10 mouse cellular contexts compared by ENCODE assay signal in the genomic region with DNA sequence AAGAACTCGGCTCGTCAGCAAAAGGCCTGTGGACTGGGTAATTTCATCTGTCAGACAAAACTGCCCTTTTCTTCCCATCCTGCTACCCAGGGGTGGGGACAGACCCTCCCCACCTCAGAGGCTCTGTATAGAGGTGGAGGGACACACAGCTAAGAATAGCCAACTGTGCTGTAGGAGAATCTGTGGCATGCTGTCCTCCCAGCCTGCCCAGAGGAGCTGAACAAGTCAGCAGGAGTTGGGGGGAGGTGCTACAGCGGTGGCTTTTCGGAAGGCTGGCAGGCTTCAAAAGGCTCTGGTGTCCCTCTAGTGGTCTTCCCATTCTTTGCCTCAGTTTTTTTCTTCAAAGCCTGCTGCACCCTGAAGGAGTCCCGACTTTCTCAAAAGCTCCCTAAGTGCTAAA. TPM values are rescaled to one million over a fixed set of nuclear protein-coding genes. Genes with fewer than 3 reads are reported as not detected.
DNase-seq lines count a peak whose midpoint lies in the region; ATAC-seq lines count a peak whose summit lies in the region.
"Had no signal": no experiment of that assay in that cellular context is flagged by ENCODE, and none has a peak within 500 bp of the region (broad histone marks: within the 10 kb centered on the region; RNA-seq: fewer than 3 reads in every experiment).

No protein-coding gene starts in this region.

- H3K4me2 ChIP-seq in neural tube, embryonic 13.5 days, result no peak overlapping the region
- H3K4me2 ChIP-seq in heart, embryonic 14.5 days (ENCODE audit: low read length), result no peak overlapping the region
- H3K4me2 ChIP-seq: limb, embryonic 13.5 days had no signal

- no peaks in the 10 kb centered on the region for H3K27me3 ChIP-seq in neural tube, embryonic 13.5 days
- H3K27me3 ChIP-seq in heart, embryonic 14.5 days (ENCODE audit: control insufficient read depth, insufficient read depth, low read length), result no peaks in the 10 kb centered on the region
- H3K27me3 ChIP-seq: limb, embryonic 13.5 days had no signal

- H3K4me3 ChIP-seq in neural tube, embryonic 13.5 days, result no peak overlapping the region
- no peak overlapping the region for H3K4me3 ChIP-seq in heart, embryonic 14.5 days (ENCODE audit: control insufficient read depth in 1 of 2, insufficient read depth in 1 of 2, low read depth in 1 of 2, low read length in 2 of 2)
- H3K4me3 ChIP-seq: limb, embryonic 13.5 days had no signal

- 58% methylated on average over 5 of the region's 5 CpGs for WGBS in neural tube, embryonic 13.5 days
- WGBS in heart, embryonic 14.5 days, result 19% methylated on average over 5 of the region's 5 CpGs

- intact Hi-C loops in heart, postnatal 36 days (cut with DNase I), result loop anchor here (5.0 kb wide), 2 partner anchors 207 to 307 kb away; a partner anchor contains a TSS

- ATAC-seq in neural tube, embryonic 13.5 days (ENCODE audit: low read depth), result no peak
- peak; percentile 70 for ATAC-seq in heart, embryonic 14.5 days (ENCODE audit: insufficient number of reproducible peaks, insufficient read depth, low FRiP score, low read depth)
- ATAC-seq: inflammation-experienced regulatory T-cells, adult 6 months had no signal

- peaks cover 71% of the 10 kb centered on the region for H3K36me3 ChIP-seq in neural tube, embryonic 13.5 days
- H3K36me3 ChIP-seq in heart, embryonic 14.5 days (ENCODE audit: control insufficient read depth, insufficient read depth, low read length), result peaks cover 75% of the 10 kb centered on the region

- H3K27ac ChIP-seq in neural tube, embryonic 13.5 days (replicated peaks), result no peak overlapping the region
- peak overlapping the region; percentile 86 to 91 for H3K27ac ChIP-seq in heart, embryonic 14.5 days (replicated peaks in 1 of 2; ENCODE audit: control insufficient read depth in 1 of 2, insufficient read depth in 1 of 2, low read depth in 2 of 2, low read length in 2 of 2)
- H3K27ac ChIP-seq: limb, embryonic 13.5 days had no signal

- peaks cover 14% of the 10 kb centered on the region for H3K4me1 ChIP-seq in neural tube, embryonic 13.5 days (replicated peaks)
- H3K4me1 ChIP-seq in heart, embryonic 14.5 days (ENCODE audit: control insufficient read depth in 2 of 2, insufficient read depth in 2 of 2, low read length in 2 of 2), result peaks cover 25 to 37% of the 10 kb centered on the region in 2 experiments

- no peaks in the 10 kb centered on the region for H3K9me3 ChIP-seq in neural tube, embryonic 13.5 days
- H3K9me3 ChIP-seq in heart, embryonic 14.5 days (ENCODE audit: control insufficient read depth, low read length), result no peaks in the 10 kb centered on the region
- H3K9me3 ChIP-seq: limb, embryonic 13.5 days had no signal

- 0 out of 2 replicates have a peak overlapping the region, but pooled peaks have one; percentile 22 for H3K9ac ChIP-seq in neural tube, embryonic 13.5 days
- peak overlapping the region; percentile 43; the same call in 1 of the 2 replicates for H3K9ac ChIP-seq in heart, embryonic 14.5 days (ENCODE audit: low read length)
- H3K9ac ChIP-seq: limb, embryonic 13.5 days had no signal

- peak; percentile 54 to 65 for DNase-seq in heart, adult 18-20 months
- no peak for DNase-seq in heart, postnatal 36 days
- DNase-seq in neural tube, embryonic 10.5 days (ENCODE audit: extremely low spot score, low spot score), result no peak
- DNase-seq in telencephalon, adult 2 months (ENCODE audit: low read depth, low spot score), result peak; percentile 50
- DNase-seq in liver, result no peak
- no peak for DNase-seq in cerebellum, adult 11 months

RNA-seq across cellular contexts. Expression of a gene that starts 13.2 kb away (rescaled TPM):
- 10 to 100 TPM; 13.7 to 14.2 TPM for total RNA-seq in heart, adult 18-20 months (2021)
- 10 to 100 TPM in 1 of 2 experiments, 1 to 10 TPM in 1; 9.1 to 12.1 TPM for total RNA-seq in heart, postnatal 36 days (2021)
- polyA plus RNA-seq in neural tube, embryonic 13.5 days (2015; fragmentation: Nextera tagmentation; extraction: Ambion mirVana), result 10.0 and 12.1 TPM in 2 replicates
- 5.6 and 8.4 TPM in 2 replicates for polyA plus RNA-seq in heart, embryonic 14.5 days (2014; fragmentation: Nextera tagmentation; extraction: Ambion mirVana)

RNA-seq across cellular contexts. Expression of a gene that starts 13.4 kb away (rescaled TPM):
- total RNA-seq in heart, adult 18-20 months (2021), result 100 to 1,000 TPM; 455 to 494 TPM
- 100 to 1,000 TPM; 451 to 482 TPM for total RNA-seq in heart, postnatal 36 days (2021)
- polyA plus RNA-seq in neural tube, embryonic 13.5 days (2015; fragmentation: Nextera tagmentation; extraction: Ambion mirVana), result 169 and 186 TPM in 2 replicates
- polyA plus RNA-seq in heart, embryonic 14.5 days (2014; fragmentation: Nextera tagmentation; extraction: Ambion mirVana), result 409 and 446 TPM in 2 replicates

RNA-seq across cellular contexts. Expression of a gene that starts 13.8 kb away (rescaled TPM):
- total RNA-seq in heart, adult 18-20 months (2021), result under 1 TPM in 1 of 2 experiments, not detected in 1; 0.25 TPM
- not detected for total RNA-seq in heart, postnatal 36 days (2021)
- 3.4 TPM in 2 replicates for polyA plus RNA-seq in neural tube, embryonic 13.5 days (2015; fragmentation: Nextera tagmentation; extraction: Ambion mirVana)
- 1.5 and 1.8 TPM in 2 replicates for polyA plus RNA-seq in heart, embryonic 14.5 days (2014; fragmentation: Nextera tagmentation; extraction: Ambion mirVana)

RNA-seq across cellular contexts. Expression of a gene that starts 28.3 kb away (rescaled TPM):
- total RNA-seq in heart, adult 18-20 months (2021), result 1 to 10 TPM; 1.2 to 1.4 TPM
- 1 to 10 TPM; 1.7 to 2.4 TPM for total RNA-seq in heart, postnatal 36 days (2021)
- polyA plus RNA-seq in neural tube, embryonic 13.5 days (2015; fragmentation: Nextera tagmentation; extraction: Ambion mirVana), result 3.1 and 3.9 TPM in 2 replicates
- polyA plus RNA-seq in heart, embryonic 14.5 days (2014; fragmentation: Nextera tagmentation; extraction: Ambion mirVana), result 0.30 and 0.42 TPM in 2 replicates
- polyA plus RNA-seq: inflammation-experienced regulatory T-cells, adult 6 months had no signal

Comparison
In these comparisons a context has a peak if more than half of its experiments do, and no peak if none do; other contexts are left out.
1. DNase-seq: peak in heart, adult 18-20 months (2 of 2) and telencephalon, adult 2 months (single experiment); none in heart, postnatal 36 days (0 of 2), neural tube, embryonic 10.5 days (single experiment), liver (single experiment) and cerebellum, adult 11 months (single experiment).